Mouse (Mus musculus): ENCODE measurements around the gene Vrk3. TPM values are rescaled to one million over a fixed set of nuclear protein-coding genes. Genes with fewer than 3 reads are reported as not detected.
"Not testable (repeated sequence)": the region's sequence is repeated elsewhere in the genome, so short reads cannot be mapped to it uniquely, and the experiment has no call there.

Gene Vrk3
- 28.1 and 30.0 TPM in 2 replicates for polyA plus RNA-seq (2015; fragmentation: Nextera tagmentation; extraction: Ambion mirVana)

DNA sequence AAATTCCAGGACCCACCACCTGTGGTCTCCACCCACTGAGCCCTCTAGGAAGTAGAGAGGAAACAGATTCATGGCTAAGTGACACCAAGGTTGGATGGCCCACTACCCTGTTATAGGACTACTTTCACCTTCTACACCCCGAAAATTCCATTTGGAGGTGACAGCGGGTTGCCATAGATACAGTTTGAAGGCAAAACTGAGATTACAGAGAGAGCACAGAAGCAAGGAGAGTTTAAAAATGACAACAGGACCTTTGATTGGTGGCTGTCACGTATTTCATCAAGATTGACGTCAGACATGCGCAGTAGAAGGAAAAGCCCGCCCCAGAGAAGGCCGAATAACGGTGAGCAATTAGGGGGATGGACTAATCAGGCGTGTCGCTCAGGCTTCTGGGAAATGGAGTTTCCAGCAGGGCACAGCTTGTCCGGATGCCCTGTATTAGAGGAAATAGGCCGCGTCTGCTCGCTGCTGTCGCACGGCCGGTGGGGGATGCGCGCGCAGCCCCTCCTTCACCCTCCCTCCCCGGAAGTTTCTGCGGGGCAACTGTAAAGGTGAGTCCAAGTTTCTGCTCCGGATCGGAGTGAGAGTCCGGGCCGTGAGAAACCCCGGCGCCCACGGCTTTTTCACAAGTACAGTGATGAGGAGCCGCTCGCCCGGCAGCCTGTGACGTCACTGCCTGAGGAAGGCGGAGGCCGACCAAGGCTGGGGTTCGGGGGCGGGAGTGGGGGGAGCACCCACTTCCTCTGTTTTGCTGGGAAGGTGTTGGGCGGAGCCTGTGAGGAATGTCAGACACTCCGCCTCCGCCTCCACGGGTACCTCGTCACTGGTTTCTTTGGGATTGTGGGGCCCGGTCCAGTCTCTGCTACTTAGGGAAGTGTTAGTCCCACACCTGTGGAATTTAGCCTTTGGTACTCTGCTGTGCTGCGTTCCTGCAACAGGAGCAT lies at the start of gene Vrk3:
TSS of gene Vrk3 (plus strand) at position 313 of the 944 bp plus-strand sequence.
- Histone ChIP-seq H3K27me3 (peaks cover 11% of the 10 kb centered on the region), H3K4me3 (replicated peaks) (peak within 1 kb of the TSS; percentile 84), H3K9ac (peak within 1 kb of the TSS; percentile 82), H3K4me1 (replicated peaks) (peaks cover 46% of the 10 kb centered on the region), H3K4me2 (peak within 1 kb of the TSS; percentile 89), H3K27ac (replicated peaks) (peak within 1 kb of the TSS; percentile 99), H3K9me3 (replicated peaks) (no peaks in the 10 kb centered on the region), H3K36me3 (replicated peaks) (peaks cover 15% of the 10 kb centered on the region)
- ATAC-seq (ENCODE audit: insufficient read depth), result peak; percentile 100
- WGBS (ENCODE audit: insufficient replicate concordance), result under 1% methylated on average over 44 of the region's 44 CpGs

GRCm38 (mm10) chr7:44701921-44702320 lies 46.3 kb upstream of the Vrk3 start:
- H3K27ac ChIP-seq (replicated peaks), result no peak overlapping the region
- peaks cover 8% of the 10 kb centered on the region; the same call in 1 of the 2 replicates for H3K4me1 ChIP-seq (replicated peaks)
- H3K27me3 ChIP-seq, result peaks cover 5% of the 10 kb centered on the region; the same call in 1 of the 2 replicates
- no peak overlapping the region for H3K4me3 ChIP-seq (replicated peaks)
- no peak overlapping the region for H3K9ac ChIP-seq
- no peak for ATAC-seq (ENCODE audit: insufficient read depth)
- 5% methylated on average over 6 of the region's 6 CpGs for WGBS (ENCODE audit: insufficient replicate concordance)
- H3K4me2 ChIP-seq, result no peak overlapping the region
- H3K36me3 ChIP-seq (replicated peaks), result no peaks in the 10 kb centered on the region
- no peaks in the 10 kb centered on the region for H3K9me3 ChIP-seq (replicated peaks)

DNA sequence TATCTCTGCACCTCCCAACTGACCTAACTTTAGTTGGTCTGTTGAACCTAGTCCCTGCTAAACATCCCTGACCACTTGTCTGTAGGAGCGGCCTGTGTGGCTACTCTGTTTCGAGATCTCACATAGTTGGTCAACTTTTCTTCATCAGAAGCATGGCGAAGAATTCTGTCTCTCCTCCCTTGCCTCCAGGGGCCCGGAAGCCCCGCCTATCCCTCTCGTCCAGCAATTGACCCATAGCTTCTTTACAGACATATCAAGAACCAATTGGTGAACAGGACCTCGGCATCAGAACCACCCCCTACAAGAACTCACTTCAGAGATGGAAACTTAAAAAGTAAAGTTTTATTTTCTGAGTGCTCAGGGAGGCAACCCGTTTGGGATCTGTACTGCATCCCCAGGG lies 45.2 kb upstream of the Vrk3 start:
- no peaks in the 10 kb centered on the region for H3K36me3 ChIP-seq (replicated peaks)

GRCm38 (mm10) chr7:44704363-44704762 lies 43.9 kb upstream of the Vrk3 start:
- Histone ChIP-seq H3K9ac (no peak overlapping the region), H3K9me3 (replicated peaks) (no peaks in the 10 kb centered on the region), H3K4me3 (replicated peaks) (no peak overlapping the region), H3K4me2 (no peak overlapping the region), H3K36me3 (replicated peaks) (no peaks in the 10 kb centered on the region), H3K27ac (replicated peaks) (no peak overlapping the region), H3K27me3 (no peaks in the 10 kb centered on the region), H3K4me1 (replicated peaks) (no peaks in the 10 kb centered on the region)
- ATAC-seq (ENCODE audit: insufficient read depth), result no peak
- WGBS (ENCODE audit: insufficient replicate concordance), result 53% methylated on average over 3 of the region's 3 CpGs

More for the DNA sequence above, 45.2 kb upstream of the Vrk3 start:
- Histone ChIP-seq H3K27me3 (no peaks in the 10 kb centered on the region), H3K9me3 (replicated peaks) (no peaks in the 10 kb centered on the region), H3K4me1 (replicated peaks) (no peaks in the 10 kb centered on the region), H3K4me3 (replicated peaks) (no peak overlapping the region), H3K9ac (no peak overlapping the region), H3K27ac (replicated peaks) (no peak overlapping the region), H3K4me2 (no peak overlapping the region)
- no peak for ATAC-seq (ENCODE audit: insufficient read depth)
- 55% methylated on average over 8 of the region's 8 CpGs for WGBS (ENCODE audit: insufficient replicate concordance)

DNA sequence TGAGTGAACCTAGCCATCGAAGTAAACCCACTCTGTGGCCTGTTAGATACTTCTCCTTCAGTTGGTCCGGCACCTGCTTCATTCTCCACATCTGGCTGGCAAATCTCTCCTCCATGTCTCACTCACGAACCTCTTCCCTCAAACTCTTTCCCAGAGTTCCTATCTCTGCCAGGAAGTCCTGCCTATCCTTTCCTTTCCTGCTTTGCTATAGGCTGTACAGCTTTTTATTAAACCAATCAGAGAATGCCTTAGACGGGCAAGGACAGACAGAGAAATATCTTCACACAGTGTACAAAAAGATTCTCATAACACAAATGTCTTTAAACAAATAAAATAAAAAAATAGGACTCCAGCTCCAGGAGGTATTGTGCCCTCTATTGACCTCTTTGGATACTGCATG lies 43.1 kb upstream of the Vrk3 start:
- Histone ChIP-seq H3K9ac (no peak overlapping the region), H3K27me3 (no peaks in the 10 kb centered on the region), H3K27ac (replicated peaks) (no peak overlapping the region), H3K4me3 (replicated peaks) (no peak overlapping the region), H3K9me3 (replicated peaks) (no peaks in the 10 kb centered on the region), H3K36me3 (replicated peaks) (no peaks in the 10 kb centered on the region), H3K4me1 (replicated peaks) (no peaks in the 10 kb centered on the region), H3K4me2 (no peak overlapping the region)
- 61% methylated on average over 4 of the region's 4 CpGs for WGBS (ENCODE audit: insufficient replicate concordance)
- no peak for ATAC-seq (ENCODE audit: insufficient read depth)

DNA sequence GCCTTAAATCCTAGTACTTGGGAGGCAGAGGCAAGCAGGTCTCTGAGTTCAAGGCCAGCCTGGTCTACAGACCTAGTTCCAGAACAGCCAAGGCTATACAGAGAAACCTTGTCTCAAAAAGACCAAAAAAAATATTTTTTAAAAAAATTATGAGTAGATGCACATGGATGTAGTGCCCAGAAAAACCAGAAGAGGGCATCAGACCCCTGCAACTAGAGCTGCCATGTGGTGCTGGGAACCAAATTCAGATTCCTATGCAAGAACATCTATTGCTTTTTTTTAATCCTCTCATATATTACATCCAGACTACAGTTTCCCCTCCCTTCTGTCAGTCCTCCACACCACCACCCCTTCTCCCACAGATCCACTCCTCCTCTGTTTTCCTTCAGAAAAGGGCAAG lies 41.9 kb upstream of the Vrk3 start:
- Histone ChIP-seq H3K9ac (no peak overlapping the region), H3K4me2 (no peak overlapping the region), H3K9me3 (replicated peaks) (no peaks in the 10 kb centered on the region), H3K27me3 (no peaks in the 10 kb centered on the region), H3K4me1 (replicated peaks) (no peaks in the 10 kb centered on the region), H3K36me3 (replicated peaks) (no peaks in the 10 kb centered on the region), H3K27ac (replicated peaks) (no peak overlapping the region), H3K4me3 (replicated peaks) (no peak overlapping the region)
- no peak for ATAC-seq (ENCODE audit: insufficient read depth)

DNA sequence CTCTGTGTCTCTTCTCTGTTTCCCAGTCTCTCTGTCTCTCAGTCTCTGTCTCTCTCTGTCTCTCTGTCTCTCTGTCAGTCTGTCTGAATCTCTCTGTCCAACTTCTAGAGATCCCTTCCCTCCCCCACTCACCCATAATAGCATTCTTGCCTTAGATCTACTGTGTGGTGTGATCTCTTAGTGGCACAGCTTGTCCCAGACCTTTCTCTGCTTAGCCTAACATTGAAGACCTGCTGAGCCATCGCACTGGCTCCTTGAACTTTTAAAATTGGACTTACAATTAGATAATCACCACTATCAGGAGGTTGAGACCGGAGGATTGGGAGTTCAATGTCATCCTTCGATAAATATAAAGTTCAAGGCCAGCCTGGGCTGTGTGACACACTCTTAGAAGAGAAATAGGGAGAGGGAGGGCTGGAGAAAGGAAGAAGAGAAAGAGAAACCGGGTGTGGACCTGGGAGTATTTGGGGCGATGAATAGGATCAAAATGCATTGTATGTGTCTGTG lies 41.0 kb upstream of the Vrk3 start:
- ATAC-seq (ENCODE audit: insufficient read depth), result no peak
- H3K4me2 ChIP-seq, result no peak overlapping the region
- no peaks in the 10 kb centered on the region for H3K4me1 ChIP-seq (replicated peaks)
- H3K9me3 ChIP-seq (replicated peaks), result no peaks in the 10 kb centered on the region
- H3K4me3 ChIP-seq (replicated peaks), result no peak overlapping the region
- H3K27me3 ChIP-seq, result no peaks in the 10 kb centered on the region
- H3K9ac ChIP-seq, result no peak overlapping the region
- H3K27ac ChIP-seq (replicated peaks), result no peak overlapping the region
- 60% methylated on average over 5 of the region's 5 CpGs for WGBS (ENCODE audit: insufficient replicate concordance)
- H3K36me3 ChIP-seq (replicated peaks), result no peaks in the 10 kb centered on the region

DNA sequence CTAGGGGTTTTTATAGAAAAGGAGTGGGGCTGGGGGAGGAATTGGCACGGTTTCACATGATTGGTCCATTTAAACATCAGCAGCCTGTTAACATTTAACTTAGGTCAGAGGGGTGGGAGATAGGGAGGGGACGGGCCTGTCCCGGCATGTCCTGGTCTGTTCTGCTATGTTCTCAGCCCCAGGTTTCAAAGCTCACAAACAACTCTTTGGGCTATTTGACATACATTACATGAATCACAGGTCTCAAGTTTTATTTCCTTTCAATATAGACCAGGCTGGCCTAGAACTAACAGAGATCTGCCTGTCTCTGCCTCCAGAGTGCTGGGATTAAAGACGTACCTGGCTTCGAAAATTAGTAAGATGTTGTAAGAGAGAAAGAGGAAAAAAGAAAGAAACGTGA lies 40.1 kb upstream of the Vrk3 start:
- 68% methylated on average over 6 of the region's 6 CpGs for WGBS (ENCODE audit: insufficient replicate concordance)

GRCm38 (mm10) chr7:44708574-44708973 lies 39.6 kb upstream of the Vrk3 start, which contains the start of gene Izumo2:
Gene Izumo2 (plus strand): TSS chr7:44708742.
- no peak for ATAC-seq (ENCODE audit: insufficient read depth)
- 62% methylated on average over 14 of the region's 14 CpGs for whole genome bisulfite sequencing (ENCODE audit: insufficient replicate concordance)

More for the DNA sequence above, 40.1 kb upstream of the Vrk3 start:
- H3K36me3 ChIP-seq (replicated peaks); H3K4me1 ChIP-seq (replicated peaks); H3K27me3 ChIP-seq; H3K4me2 ChIP-seq; H3K27ac ChIP-seq (replicated peaks); H3K4me3 ChIP-seq (replicated peaks); ATAC-seq (ENCODE audit: insufficient read depth); H3K9ac ChIP-seq; H3K9me3 ChIP-seq (replicated peaks): not testable (repeated sequence)

GRCm38 (mm10) chr7:44709881-44710280 lies 38.3 kb upstream of the Vrk3 start:
- Histone ChIP-seq H3K4me1 (replicated peaks) (no peaks in the 10 kb centered on the region), H3K4me3 (replicated peaks) (no peak overlapping the region), H3K27ac (replicated peaks) (no peak overlapping the region), H3K9me3 (replicated peaks) (no peaks in the 10 kb centered on the region), H3K36me3 (replicated peaks) (no peaks in the 10 kb centered on the region), H3K27me3 (no peaks in the 10 kb centered on the region), H3K4me2 (no peak overlapping the region), H3K9ac (no peak overlapping the region)
- no peak for ATAC-seq (ENCODE audit: insufficient read depth)
- WGBS (ENCODE audit: insufficient replicate concordance), result 63% methylated on average over 5 of the region's 5 CpGs

More at GRCm38 (mm10) chr7:44708574-44708973, 39.6 kb upstream of the Vrk3 start, which contains the start of gene Izumo2:
- H3K4me3 ChIP-seq (replicated peaks), result no peak within 1 kb of the TSS
- H3K27me3 ChIP-seq, result no peaks in the 10 kb centered on the region
- no peaks in the 10 kb centered on the region for H3K4me1 ChIP-seq (replicated peaks)
- no peak within 1 kb of the TSS for H3K27ac ChIP-seq (replicated peaks)
- H3K9me3 ChIP-seq (replicated peaks), result no peaks in the 10 kb centered on the region
- H3K9ac ChIP-seq, result no peak within 1 kb of the TSS
- no peak within 1 kb of the TSS for H3K4me2 ChIP-seq
- H3K36me3 ChIP-seq (replicated peaks), result no peaks in the 10 kb centered on the region

DNA sequence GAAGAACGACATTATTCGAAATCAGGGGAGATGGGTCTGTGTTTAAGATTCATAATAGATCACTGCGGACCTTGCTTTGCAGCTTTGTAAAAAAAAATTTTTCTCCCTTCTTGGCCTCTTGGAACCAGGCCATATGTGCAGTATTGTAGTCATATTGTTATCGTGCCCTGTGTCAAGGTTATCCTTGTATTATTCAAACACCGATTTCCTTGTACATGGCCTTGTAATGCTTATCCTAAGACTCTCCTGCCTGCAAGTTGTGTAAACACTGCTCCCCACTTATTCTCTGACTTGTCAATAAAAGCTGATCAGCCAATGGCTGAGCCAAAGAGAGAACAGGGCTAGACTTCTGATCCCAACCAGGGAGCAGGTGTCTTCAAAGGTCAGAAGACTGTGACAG lies 26.2 kb upstream of the Vrk3 start:
- Histone ChIP-seq H3K27ac (replicated peaks) (no peak overlapping the region), H3K4me2 (no peak overlapping the region), H3K4me1 (replicated peaks) (no peaks in the 10 kb centered on the region), H3K4me3 (replicated peaks) (no peak overlapping the region), H3K9ac (no peak overlapping the region), H3K36me3 (replicated peaks) (no peaks in the 10 kb centered on the region), H3K27me3 (no peaks in the 10 kb centered on the region), H3K9me3 (replicated peaks) (no peaks in the 10 kb centered on the region)
- 63% methylated on average over 5 of the region's 5 CpGs for WGBS (ENCODE audit: insufficient replicate concordance)
- ATAC-seq (ENCODE audit: insufficient read depth), result no peak

Data from liver, embryonic 15.5 days (tissue).